In genomic region chr9:123849976-123850695, GRCm38 (mm10) we compare ENCODE assay signal across 8 mouse cellular contexts. TPM values are rescaled to one million over a fixed set of nuclear protein-coding genes. Genes with fewer than 3 reads are reported as not detected.
DNase-seq lines count a peak whose midpoint lies in the region; ATAC-seq and TF ChIP-seq lines count a peak whose summit lies in the region.

No protein-coding gene starts in this region.

- no peaks in the 10 kb centered on the region for H3K9me3 ChIP-seq in midbrain, embryonic 15.5 days

- no peak overlapping the region for H3K4me3 ChIP-seq in spleen, adult 2 months (ENCODE audit: extremely low read depth, insufficient read depth, insufficient read length)
- H3K4me3 ChIP-seq in midbrain, embryonic 15.5 days = no peak overlapping the region

- no peak for TF ChIP-seq POLR2A in spleen, adult 2 months (IDR thresholded peaks at IDR 0.05; ENCODE audit: low read depth, low read length)

- no peak for TF ChIP-seq CTCF in spleen, adult 2 months (IDR thresholded peaks at IDR 0.05; ENCODE audit: extremely low read depth, insufficient read depth, insufficient read length, insufficient replicate concordance)

- no peaks in the 10 kb centered on the region for H3K36me3 ChIP-seq in spleen, adult 2 months (ENCODE audit: control insufficient read depth, insufficient read depth, low read length)
- no peaks in the 10 kb centered on the region for H3K36me3 ChIP-seq in midbrain, embryonic 15.5 days (replicated peaks)

- no peaks in the 10 kb centered on the region for H3K27me3 ChIP-seq in spleen, adult 2 months (ENCODE audit: control insufficient read depth, insufficient read depth, low read length)
- H3K27me3 ChIP-seq in midbrain, embryonic 15.5 days (replicated peaks) = no peaks in the 10 kb centered on the region

- no peak for ATAC-seq in cerebellum, adult (ENCODE audit: insufficient number of reproducible peaks, low FRiP score, low TSS enrichment)
- ATAC-seq in midbrain, embryonic 15.5 days (replicated peaks) = no peak

- H3K9ac ChIP-seq in midbrain, embryonic 15.5 days = no peak overlapping the region

- peaks cover 10% of the 10 kb centered on the region; the same call in 1 of the 2 replicates for H3K4me1 ChIP-seq in spleen, adult 2 months (ENCODE audit: control insufficient read depth, insufficient read depth, insufficient read length)
- H3K4me1 ChIP-seq in midbrain, embryonic 15.5 days = peaks cover 12% of the 10 kb centered on the region

- peak overlapping the region; percentile 100 for H3K27ac ChIP-seq in spleen, adult 2 months (ENCODE audit: insufficient read depth, low read length)
- H3K27ac ChIP-seq in midbrain, embryonic 15.5 days = no peak overlapping the region

- H3K4me2 ChIP-seq in midbrain, embryonic 15.5 days = peak overlapping the region; percentile 80

- peak; percentile 22 to 27 for DNase-seq in cerebellum, postnatal 14 days
- no peak for DNase-seq in spleen, adult 2 months (ENCODE audit: low read depth in 1 of 2, low spot score in 2 of 2)
- DNase-seq in spleen, adult 12 weeks (ENCODE audit: low spot score) = no peak
- peak; percentile 18 to 26 for DNase-seq in heart, postnatal 14 days
- DNase-seq in right cerebral cortex, postnatal 25 days = no peak
- no peak for DNase-seq in spleen, adult 18-20 months

- 46% methylated on average over 2 of the region's 2 CpGs for WGBS in spleen, adult 2 months
- WGBS in midbrain, embryonic 15.5 days = 70% methylated on average over 2 of the region's 2 CpGs

- intact Hi-C loops in heart, postnatal 14 days (cut with DNase I) = loop anchor here (5.0 kb wide), 1 partner anchor 133 kb away; the partner anchor contains the start of gene Lztfl1

RNA-seq across cellular contexts. Expression of gene Fyco1, which starts 1.6 kb away (rescaled TPM):
- polyA plus RNA-seq in spleen, adult 2 months (2012; rRNA removed) = 5.0 and 6.0 TPM in 2 replicates
- total RNA-seq in heart, postnatal 14 days (2021) = 100 to 1,000 TPM; 250 to 267 TPM
- 18.7 and 19.0 TPM in 2 replicates for polyA plus RNA-seq in midbrain, embryonic 15.5 days (2015; fragmentation: Nextera tagmentation; extraction: Ambion mirVana)

RNA-seq across cellular contexts. Expression of gene Xcr1, which starts 11.7 kb away (rescaled TPM):
- polyA plus RNA-seq in spleen, adult 2 months (2012; rRNA removed) = 3.2 and 3.5 TPM in 2 replicates
- total RNA-seq in heart, postnatal 14 days (2021) = under 1 TPM in 1 of 2 experiments, not detected in 1; 0.05 TPM
- 0.05 and 0.09 TPM in 2 replicates for polyA plus RNA-seq in midbrain, embryonic 15.5 days (2015; fragmentation: Nextera tagmentation; extraction: Ambion mirVana)

RNA-seq across cellular contexts. Expression of gene Cxcr6, which starts 43.9 kb away (rescaled TPM):
- polyA plus RNA-seq in spleen, adult 2 months (2012; rRNA removed) = 4.2 and 5.2 TPM in 2 replicates
- under 1 TPM in 1 of 2 experiments, not detected in 1; 0.20 TPM for total RNA-seq in heart, postnatal 14 days (2021)
- 0.19 and 0.23 TPM in 2 replicates for polyA plus RNA-seq in midbrain, embryonic 15.5 days (2015; fragmentation: Nextera tagmentation; extraction: Ambion mirVana)

Comparison
In these comparisons a context has a peak if more than half of its experiments do, and no peak if none do; other contexts are left out.
1. DNase-seq: peak in cerebellum, postnatal 14 days (2 of 2) and heart, postnatal 14 days (2 of 2); none in spleen, adult 2 months (0 of 2), spleen, adult 12 weeks (single experiment), right cerebral cortex, postnatal 25 days (single experiment) and spleen, adult 18-20 months (0 of 2).